Mouse (Mus musculus) stomach, postnatal 0 days (tissue): Measurements from ENCODE around the gene Frmd4b.

ENCODE experiments used
- CTCF ChIP-seq: IDR thresholded peaks from 2 replicates; pipeline ENCODE4 v1.5.1; 2016; ENCODE audit warnings: antibody characterized with exemption, low read depth, mild to moderate bottlenecking, moderate library complexity
- EP300 ChIP-seq: optimal IDR thresholded peaks from 2 replicates; pipeline ENCODE3; 2016; ENCODE audit warnings: antibody characterized with exemption

DNA sequence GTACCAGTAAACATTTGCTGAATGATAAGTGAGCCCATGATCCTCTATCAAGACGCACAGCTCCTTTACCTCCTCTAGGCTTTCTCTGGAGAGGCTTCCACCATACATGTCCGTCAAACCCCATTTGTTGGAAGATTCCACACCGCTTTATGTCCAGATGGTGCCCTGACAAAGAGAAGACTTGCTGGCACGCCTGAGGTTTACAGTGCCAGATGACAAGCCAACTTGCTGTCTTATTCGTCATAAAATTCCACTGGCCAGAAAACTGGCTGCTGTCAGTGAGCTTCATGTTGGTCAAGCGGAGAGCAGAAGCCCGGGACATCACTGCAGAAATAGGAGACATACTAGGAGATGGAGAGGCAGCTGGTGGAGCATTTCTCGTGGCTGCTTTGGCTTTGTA is 60.2 kb downstream of the Frmd4b start:
- TF ChIP-seq CTCF (no peak), EP300 (no peak)
